Mouse (Mus musculus): ENCODE measurements around the gene Polr2j. TPM values are rescaled to one million over a fixed set of nuclear protein-coding genes. Genes with fewer than 3 reads are reported as not detected.

Polr2j gene
- polyA plus RNA-seq, 1 experiment, result 89.4 TPM

GRCm38 (mm10) chr5:136135571-136136291 is 19.3 kb downstream of the Polr2j start, which contains the start of the genes Lrwd1 and Alkbh4:
Lrwd1 (minus strand) TSS chr5:136136074.
Alkbh4 (plus strand) TSS chr5:136136146.
- peaks cover 19% of the 10 kb centered on the region for H3K4me1 ChIP-seq (replicated peaks; ENCODE audit: control insufficient read depth, insufficient read depth, low read length)
- TF ChIP-seq POLR2A (IDR thresholded peaks at IDR 0.05; ENCODE audit: control insufficient read depth, extremely low read depth, insufficient read depth, low read length, poor library complexity) (peak; percentile 69; the same call in 1 of the 2 replicates), CTCF (IDR thresholded peaks at IDR 0.05; ENCODE audit: borderline replicate concordance, control insufficient read depth, extremely low read depth, insufficient read depth, low read length, poor library complexity) (peak; percentile 56; the same call in 1 of the 2 replicates)
- H3K4me3 ChIP-seq (ENCODE audit: control insufficient read depth, insufficient read depth, low read length), result peak within 1 kb of the TSS; percentile 96
- WGBS, result under 1% methylated on average over 60 of the region's 60 CpGs
- DNase-seq, result peak; percentile 97
- no peaks in the 10 kb centered on the region for H3K27me3 ChIP-seq (ENCODE audit: control insufficient read depth, insufficient read depth, low read length)
- H3K27ac ChIP-seq (ENCODE audit: control insufficient read depth, insufficient read depth, low read length), result peak within 1 kb of the TSS; percentile 78
- peaks cover 19% of the 10 kb centered on the region for H3K36me3 ChIP-seq (ENCODE audit: control insufficient read depth, insufficient read depth, low read length)

- peaks cover 22% of the 10 kb centered on the region for H3K36me3 ChIP-seq (ENCODE audit: control insufficient read depth, insufficient read depth, low read length)
- H3K4me3 ChIP-seq (ENCODE audit: control insufficient read depth, insufficient read depth, low read length), result peak overlapping the region; percentile 96
- peaks cover 19% of the 10 kb centered on the region for H3K4me1 ChIP-seq (replicated peaks; ENCODE audit: control insufficient read depth, insufficient read depth, low read length)
- TF ChIP-seq POLR2A (IDR thresholded peaks at IDR 0.05; ENCODE audit: control insufficient read depth, extremely low read depth, insufficient read depth, low read length, poor library complexity) (no peak), CTCF (IDR thresholded peaks at IDR 0.05; ENCODE audit: borderline replicate concordance, control insufficient read depth, extremely low read depth, insufficient read depth, low read length, poor library complexity) (no peak)
- H3K27ac ChIP-seq (ENCODE audit: control insufficient read depth, insufficient read depth, low read length), result peak overlapping the region; percentile 78
- H3K27me3 ChIP-seq (ENCODE audit: control insufficient read depth, insufficient read depth, low read length), result no peaks in the 10 kb centered on the region
- WGBS, result 5% methylated on average over 20 of the region's 20 CpGs
- no peak for DNase-seq
Measured at GRCm38 (mm10) chr5:136136292-136136990, 20.0 kb downstream of the Polr2j start.

- peak; percentile 66; the same call in 1 of the 2 replicates for TF ChIP-seq CTCF (IDR thresholded peaks at IDR 0.05; ENCODE audit: borderline replicate concordance, control insufficient read depth, extremely low read depth, insufficient read depth, low read length, poor library complexity)
- no peak for TF ChIP-seq POLR2A (IDR thresholded peaks at IDR 0.05; ENCODE audit: control insufficient read depth, extremely low read depth, insufficient read depth, low read length, poor library complexity)
- peak; percentile 69 for DNase-seq
- peaks cover 19% of the 10 kb centered on the region for H3K4me1 ChIP-seq (replicated peaks; ENCODE audit: control insufficient read depth, insufficient read depth, low read length)
- no peak overlapping the region for H3K27ac ChIP-seq (ENCODE audit: control insufficient read depth, insufficient read depth, low read length)
- WGBS, result 73% methylated on average over 13 of the region's 13 CpGs
- H3K27me3 ChIP-seq (ENCODE audit: control insufficient read depth, insufficient read depth, low read length), result no peaks in the 10 kb centered on the region
- no peak overlapping the region for H3K4me3 ChIP-seq (ENCODE audit: control insufficient read depth, insufficient read depth, low read length)
- peaks cover 22% of the 10 kb centered on the region for H3K36me3 ChIP-seq (ENCODE audit: control insufficient read depth, insufficient read depth, low read length)
Measured at GRCm38 (mm10) chr5:136137658-136138274, 21.3 kb downstream of the Polr2j start.

GRCm38 (mm10) chr5:136139393-136139792 is 23.0 kb downstream of the Polr2j start:
- WGBS, result 90% methylated on average over 13 of the region's 13 CpGs
- Histone ChIP-seq H3K27ac (ENCODE audit: control insufficient read depth, insufficient read depth, low read length) (no peak overlapping the region), H3K4me3 (ENCODE audit: control insufficient read depth, insufficient read depth, low read length) (no peak overlapping the region), H3K27me3 (ENCODE audit: control insufficient read depth, insufficient read depth, low read length) (no peaks in the 10 kb centered on the region), H3K36me3 (ENCODE audit: control insufficient read depth, insufficient read depth, low read length) (peaks cover 22% of the 10 kb centered on the region), H3K4me1 (replicated peaks; ENCODE audit: control insufficient read depth, insufficient read depth, low read length) (peaks cover 24% of the 10 kb centered on the region)
- TF ChIP-seq POLR2A (IDR thresholded peaks at IDR 0.05; ENCODE audit: control insufficient read depth, extremely low read depth, insufficient read depth, low read length, poor library complexity), result no peak
- no peak for TF ChIP-seq CTCF (IDR thresholded peaks at IDR 0.05; ENCODE audit: borderline replicate concordance, control insufficient read depth, extremely low read depth, insufficient read depth, low read length, poor library complexity)
- DNase-seq, result no peak

- DNase-seq, result no peak
- no peaks in the 10 kb centered on the region for H3K27me3 ChIP-seq (ENCODE audit: control insufficient read depth, insufficient read depth, low read length)
- TF ChIP-seq POLR2A (IDR thresholded peaks at IDR 0.05; ENCODE audit: control insufficient read depth, extremely low read depth, insufficient read depth, low read length, poor library complexity) (no peak), CTCF (IDR thresholded peaks at IDR 0.05; ENCODE audit: borderline replicate concordance, control insufficient read depth, extremely low read depth, insufficient read depth, low read length, poor library complexity) (no peak)
- H3K36me3 ChIP-seq (ENCODE audit: control insufficient read depth, insufficient read depth, low read length), result peaks cover 22% of the 10 kb centered on the region
- H3K4me1 ChIP-seq (replicated peaks; ENCODE audit: control insufficient read depth, insufficient read depth, low read length), result peaks cover 21% of the 10 kb centered on the region
- no peak overlapping the region for H3K4me3 ChIP-seq (ENCODE audit: control insufficient read depth, insufficient read depth, low read length)
- no peak overlapping the region for H3K27ac ChIP-seq (ENCODE audit: control insufficient read depth, insufficient read depth, low read length)
- 93% methylated on average over 10 of the region's 10 CpGs for WGBS
Measured at GRCm38 (mm10) chr5:136140057-136140482, 23.6 kb downstream of the Polr2j start.

- TF ChIP-seq POLR2A (IDR thresholded peaks at IDR 0.05; ENCODE audit: control insufficient read depth, extremely low read depth, insufficient read depth, low read length, poor library complexity) (no peak), CTCF (IDR thresholded peaks at IDR 0.05; ENCODE audit: borderline replicate concordance, control insufficient read depth, extremely low read depth, insufficient read depth, low read length, poor library complexity) (no peak)
- Histone ChIP-seq H3K4me3 (ENCODE audit: control insufficient read depth, insufficient read depth, low read length) (no peak overlapping the region), H3K27ac (ENCODE audit: control insufficient read depth, insufficient read depth, low read length) (no peak overlapping the region), H3K36me3 (ENCODE audit: control insufficient read depth, insufficient read depth, low read length) (peaks cover 22% of the 10 kb centered on the region), H3K4me1 (replicated peaks; ENCODE audit: control insufficient read depth, insufficient read depth, low read length) (peaks cover 31% of the 10 kb centered on the region), H3K27me3 (ENCODE audit: control insufficient read depth, insufficient read depth, low read length) (no peaks in the 10 kb centered on the region)
- no peak for DNase-seq
- WGBS, result 98% methylated on average over 5 of the region's 5 CpGs
Measured at GRCm38 (mm10) chr5:136142746-136143145, 26.3 kb downstream of the Polr2j start.
